Mouse (Mus musculus): ENCODE measurements around the gene Grik5. TPM values are rescaled to one million over a fixed set of nuclear protein-coding genes. Genes with fewer than 3 reads are reported as not detected.

Gene Grik5
- not detected for polyA plus RNA-seq (2014; fragmentation: Illumina TruSeq; extraction: RNeasy Lipid Tissue Mini Kit (QIAGEN cat#74804); ENCODE audit: low replicate concordance)

DNA sequence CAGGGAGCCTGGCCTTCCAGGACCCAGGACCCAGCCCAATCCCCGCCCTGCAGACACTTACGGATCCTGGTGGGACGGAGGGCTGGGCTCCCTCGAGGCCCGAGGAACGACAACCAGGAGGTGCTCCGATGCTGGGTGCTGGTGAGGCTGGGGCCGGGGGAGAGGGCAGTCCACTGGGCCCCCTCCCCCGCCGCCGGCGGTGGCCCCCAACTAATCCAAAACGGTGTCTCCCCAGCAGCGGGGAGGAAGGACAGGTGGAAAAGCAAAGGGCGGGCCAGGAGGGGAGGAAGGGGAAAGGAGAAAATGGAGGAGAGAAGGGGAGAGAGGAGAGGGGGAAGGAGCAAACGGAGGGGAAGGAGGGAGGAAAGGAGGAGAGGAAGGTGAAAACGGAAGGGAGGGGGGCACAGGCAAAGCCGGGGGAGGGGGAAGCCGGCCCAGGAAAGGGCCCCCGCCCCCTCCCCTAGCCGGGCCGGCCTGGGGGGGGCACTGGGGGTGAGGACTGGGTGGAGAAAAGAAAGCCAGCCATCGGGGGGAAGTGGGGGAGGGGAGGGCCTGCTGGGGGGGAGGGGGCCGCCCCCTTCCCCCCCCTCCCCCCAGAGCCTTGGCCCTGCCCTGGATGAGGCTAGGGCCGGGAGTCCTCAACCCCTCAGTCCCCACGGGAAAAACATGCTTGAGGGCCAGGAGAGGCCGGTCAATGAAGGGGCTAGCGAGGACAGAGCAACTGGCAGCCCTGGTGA, at the start of gene Grik5, which contains the start of gene Zfp574:
TSS of gene Grik5 (minus strand) at position 368 of the 737 bp plus-strand sequence.
TSS of gene Zfp574 (plus strand) at position 589 of the 737 bp plus-strand sequence.

DNA sequence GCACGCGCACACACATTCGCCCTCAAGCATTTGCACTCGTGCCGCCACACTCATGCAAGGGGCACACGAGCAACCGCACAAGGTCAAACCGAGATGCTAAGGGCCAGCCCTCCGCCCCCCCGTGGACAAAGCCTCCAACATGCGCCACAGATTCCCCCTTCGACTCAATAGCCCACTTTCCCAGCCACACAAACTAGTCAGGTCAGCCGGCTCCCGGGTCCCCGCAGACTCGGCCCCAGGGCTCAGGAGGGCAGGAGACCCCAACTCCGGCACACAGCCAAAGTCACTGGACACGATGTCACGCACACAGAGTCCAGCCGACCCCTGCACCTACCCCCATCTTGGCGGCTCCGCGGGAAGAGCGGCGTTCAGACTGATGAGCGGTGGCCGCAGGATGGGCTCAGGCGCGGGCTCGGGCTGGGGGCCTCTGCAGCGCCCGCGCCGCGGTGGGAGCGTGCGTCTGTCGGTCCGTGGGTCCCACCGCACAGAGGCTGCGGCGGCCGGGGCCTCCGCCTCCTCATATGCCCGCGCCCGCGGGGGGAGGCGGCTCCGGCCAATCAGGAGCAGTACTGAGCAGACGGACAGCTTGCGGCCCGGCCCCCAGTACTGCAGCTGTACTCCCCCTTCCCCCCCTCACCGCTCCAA, 66.6 kb downstream of the Grik5 start, which contains the start of gene Atp1a3:
TSS of gene Atp1a3 (minus strand) at position 538 of the 645 bp plus-strand sequence.

DNA sequence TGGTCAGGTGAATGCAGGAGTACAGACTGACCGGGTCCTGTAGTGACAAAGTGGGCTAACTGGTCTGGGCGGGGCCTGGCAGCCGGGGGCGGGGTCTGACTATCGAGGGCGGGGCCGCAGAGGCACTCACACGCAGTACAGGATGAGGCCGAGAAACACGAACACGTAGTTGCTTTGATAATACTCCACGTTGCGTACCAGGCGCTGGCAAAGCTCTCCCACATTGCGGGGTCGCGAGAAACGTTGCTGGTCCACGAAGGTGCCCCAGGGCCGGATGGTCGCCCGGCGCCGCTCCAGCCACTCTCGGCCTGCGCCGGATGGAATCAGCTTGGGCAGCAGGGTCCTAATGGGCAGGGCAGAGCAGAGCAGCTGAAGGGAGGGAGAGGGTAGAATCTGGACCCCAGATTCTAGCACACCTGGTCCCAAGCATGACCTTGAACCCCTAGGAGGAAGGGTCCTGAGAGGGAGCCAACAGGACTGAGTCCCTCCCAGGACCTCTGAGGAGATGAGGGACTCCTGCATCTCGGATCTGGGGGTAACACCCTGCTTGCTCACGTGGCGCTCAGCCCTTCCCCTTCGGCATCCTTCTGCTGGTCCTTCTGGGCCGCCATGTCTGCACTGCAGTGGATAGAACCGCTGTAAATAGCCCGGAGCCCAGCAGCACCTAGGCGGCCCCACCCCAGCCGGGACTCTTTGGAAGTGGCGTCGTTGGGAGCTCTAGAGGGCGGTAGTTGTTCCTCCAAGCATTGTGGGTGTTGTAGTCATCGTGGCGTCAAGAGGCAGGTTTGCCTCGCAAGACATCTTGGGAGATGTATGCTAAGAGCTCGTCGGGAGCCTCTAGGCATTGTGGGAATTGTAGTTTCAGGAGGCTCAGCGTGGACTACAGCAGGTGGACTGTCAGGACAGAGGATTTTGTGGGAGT, 99.9 kb downstream of the Grik5 start, which contains the start of gene Rabac1:
TSS of gene Rabac1 (minus strand) at position 783 of the 922 bp plus-strand sequence.

Other genes with a start within 250 kb of the Grik5 start
- not detected for gene Gm9844, start 210.1 kb downstream of the Grik5 start, polyA plus RNA-seq (2014; fragmentation: Illumina TruSeq; extraction: RNeasy Lipid Tissue Mini Kit (QIAGEN cat#74804); ENCODE audit: low replicate concordance)
- gene Lypd4, start 202.4 kb downstream of the Grik5 start, polyA plus RNA-seq (2014; fragmentation: Illumina TruSeq; extraction: RNeasy Lipid Tissue Mini Kit (QIAGEN cat#74804); ENCODE audit: low replicate concordance): not detected
- gene Dmrtc2, start 202.3 kb downstream of the Grik5 start, polyA plus RNA-seq (2014; fragmentation: Illumina TruSeq; extraction: RNeasy Lipid Tissue Mini Kit (QIAGEN cat#74804); ENCODE audit: low replicate concordance): not detected
- 2.7 TPM for gene Rps19, start 188.0 kb downstream of the Grik5 start, polyA plus RNA-seq (2014; fragmentation: Illumina TruSeq; extraction: RNeasy Lipid Tissue Mini Kit (QIAGEN cat#74804); ENCODE audit: low replicate concordance)
- gene Cd79a, start 175.0 kb downstream of the Grik5 start, polyA plus RNA-seq (2014; fragmentation: Illumina TruSeq; extraction: RNeasy Lipid Tissue Mini Kit (QIAGEN cat#74804); ENCODE audit: low replicate concordance): 0.30 TPM
- gene Arhgef1, start 169.4 kb downstream of the Grik5 start, polyA plus RNA-seq (2014; fragmentation: Illumina TruSeq; extraction: RNeasy Lipid Tissue Mini Kit (QIAGEN cat#74804); ENCODE audit: low replicate concordance): 0.37 TPM
- gene Gm4881, start 127.9 kb downstream of the Grik5 start, polyA plus RNA-seq (2014; fragmentation: Illumina TruSeq; extraction: RNeasy Lipid Tissue Mini Kit (QIAGEN cat#74804); ENCODE audit: low replicate concordance): not detected
- gene Rabac1, start 99.6 kb downstream of the Grik5 start, polyA plus RNA-seq (2014; fragmentation: Illumina TruSeq; extraction: RNeasy Lipid Tissue Mini Kit (QIAGEN cat#74804); ENCODE audit: low replicate concordance): not detected
- gene Atp1a3, start 66.4 kb downstream of the Grik5 start, polyA plus RNA-seq (2014; fragmentation: Illumina TruSeq; extraction: RNeasy Lipid Tissue Mini Kit (QIAGEN cat#74804); ENCODE audit: low replicate concordance): not detected
- 0.71 TPM for gene Zfp574, start 221 bp upstream of the Grik5 start, polyA plus RNA-seq (2014; fragmentation: Illumina TruSeq; extraction: RNeasy Lipid Tissue Mini Kit (QIAGEN cat#74804); ENCODE audit: low replicate concordance)
- 0.82 TPM for gene Pou2f2, start 107.4 kb upstream of the Grik5 start, polyA plus RNA-seq (2014; fragmentation: Illumina TruSeq; extraction: RNeasy Lipid Tissue Mini Kit (QIAGEN cat#74804); ENCODE audit: low replicate concordance)
- 0.56 TPM for gene Dedd2, start 148.3 kb upstream of the Grik5 start, polyA plus RNA-seq (2014; fragmentation: Illumina TruSeq; extraction: RNeasy Lipid Tissue Mini Kit (QIAGEN cat#74804); ENCODE audit: low replicate concordance)
- 0.56 TPM for gene Zfp526, start 149.1 kb upstream of the Grik5 start, polyA plus RNA-seq (2014; fragmentation: Illumina TruSeq; extraction: RNeasy Lipid Tissue Mini Kit (QIAGEN cat#74804); ENCODE audit: low replicate concordance)
- gene Gsk3a, start 165.5 kb upstream of the Grik5 start, polyA plus RNA-seq (2014; fragmentation: Illumina TruSeq; extraction: RNeasy Lipid Tissue Mini Kit (QIAGEN cat#74804); ENCODE audit: low replicate concordance): 7.5 TPM
- 0.93 TPM for gene Erf, start 178.4 kb upstream of the Grik5 start, polyA plus RNA-seq (2014; fragmentation: Illumina TruSeq; extraction: RNeasy Lipid Tissue Mini Kit (QIAGEN cat#74804); ENCODE audit: low replicate concordance)
- 12.5 TPM for gene Cic, start 195.4 kb upstream of the Grik5 start, polyA plus RNA-seq (2014; fragmentation: Illumina TruSeq; extraction: RNeasy Lipid Tissue Mini Kit (QIAGEN cat#74804); ENCODE audit: low replicate concordance)
- 1.6 TPM for gene Pafah1b3, start 225.6 kb upstream of the Grik5 start, polyA plus RNA-seq (2014; fragmentation: Illumina TruSeq; extraction: RNeasy Lipid Tissue Mini Kit (QIAGEN cat#74804); ENCODE audit: low replicate concordance)
- not detected for gene Prr19, start 229.1 kb upstream of the Grik5 start, polyA plus RNA-seq (2014; fragmentation: Illumina TruSeq; extraction: RNeasy Lipid Tissue Mini Kit (QIAGEN cat#74804); ENCODE audit: low replicate concordance)
- gene Tmem145, start 233.8 kb upstream of the Grik5 start, polyA plus RNA-seq (2014; fragmentation: Illumina TruSeq; extraction: RNeasy Lipid Tissue Mini Kit (QIAGEN cat#74804); ENCODE audit: low replicate concordance): not detected
- 0.30 TPM for gene Megf8, start 244.8 kb upstream of the Grik5 start, polyA plus RNA-seq (2014; fragmentation: Illumina TruSeq; extraction: RNeasy Lipid Tissue Mini Kit (QIAGEN cat#74804); ENCODE audit: low replicate concordance)

Data from small intestine, adult 10 weeks (tissue).